Mouse (Mus musculus) midbrain, embryonic 14.5 days (tissue): ENCODE data around the gene Ube2l3. TPM values are rescaled to one million over a fixed set of nuclear protein-coding genes. Genes with fewer than 3 reads are reported as not detected.
A peak's percentile ranks its signal among the peaks of the same experiment; 100 is the strongest.

ENCODE experiments used
- ATAC-seq: fragments of 200-750 bp; cut with Nextera tagmentation; 2 replicates; pipeline ENCODE4 v1.8.0; 2017; ENCODE audit warnings: moderate number of reproducible peaks, moderate library complexity; ENCODE audit not compliant: low FRiP score, low TSS enrichment
- DNase-seq: peaks from one replicate; pipeline ENCODE4 v3.0.0-alpha.2; 2015
- H3K27ac ChIP-seq: fragments of 300-500 bp; sonication (generic); replicated peaks from 2 replicates; pipeline ENCODE4 v1.5.1; 2014; ENCODE audit warnings: mild to moderate bottlenecking, low read depth, low read length, moderate library complexity
- H3K27me3 ChIP-seq: fragments of 300-500 bp; sonication (generic); 2 replicates; pipeline ENCODE4 v1.6.1; 2014; ENCODE audit warnings: low read length, control low read depth, mixed read lengths; ENCODE audit not compliant: control insufficient read depth, insufficient read depth
- H3K36me3 ChIP-seq: fragments of 300-500 bp; sonication (generic); 2 replicates; pipeline ENCODE4 v1.6.1; 2014; ENCODE audit warnings: low read length, control low read depth; ENCODE audit not compliant: control insufficient read depth, insufficient read depth
- H3K4me1 ChIP-seq: fragments of 300-500 bp; sonication (generic); 2 replicates; pipeline ENCODE4 v1.6.1; 2014; ENCODE audit warnings: mild to moderate bottlenecking, antibody characterized with exemption, low read length, control low read depth; ENCODE audit not compliant: control insufficient read depth, insufficient read depth
- H3K4me2 ChIP-seq: fragments of 300-500 bp; sonication (generic); 2 replicates; pipeline ENCODE4 v1.6.1; 2014; ENCODE audit warnings: mild to moderate bottlenecking, low read length, moderate library complexity
- H3K4me3 ChIP-seq: fragments of 300-500 bp; sonication (generic); replicated peaks from 2 replicates; pipeline ENCODE4 v1.5.1; 2014; ENCODE audit warnings: low read depth, low read length
- H3K9ac ChIP-seq: fragments of 300-500 bp; sonication (generic); replicated peaks from 2 replicates; pipeline ENCODE4 v1.6.1; 2014; ENCODE audit warnings: mild to moderate bottlenecking, low read length, moderate library complexity
- H3K9me3 ChIP-seq: fragments of 300-500 bp; sonication (generic); 2 replicates; pipeline ENCODE4 v1.6.1; 2016; ENCODE audit warnings: low read length, control low read depth, mixed read lengths; ENCODE audit not compliant: control insufficient read depth
- WGBS: fragments of 180-500 bp; shearing (Covaris S2); extraction: QIAGEN DNeasy Blood & Tissue Kit; methylation state at CpG from one replicate; pipeline ENCODE4 v1.1.7; 2014; 5-methylcytosine and 5-hydroxymethylcytosine counted together
- polyA plus RNA-seq: library from polyadenylated mRNA; unstranded; fragments of >200 nt; fragmentation: Nextera tagmentation; extraction: Ambion mirVana; gene quantifications from 2 replicates; pipeline ENCODE4 v1.2.1, GENCODE M21; 2014

The Ube2l3 gene
- polyA plus RNA-seq, 1 experiment from 2014 or later = 297 TPM

- peaks cover 8% of the 10 kb centered on the region; the same call in 1 of the 2 replicates for H3K36me3 ChIP-seq
- peak within 1 kb of the TSS; percentile 90 for H3K4me2 ChIP-seq
- under 1% methylated on average over 34 of the region's 34 CpGs for WGBS
- peak within 1 kb of the TSS; percentile 52; the same call in 1 of the 2 replicates for H3K27ac ChIP-seq
- peak; percentile 95 for DNase-seq
- peak within 1 kb of the TSS; percentile 60 for H3K4me3 ChIP-seq
- peak within 1 kb of the TSS; percentile 71 for H3K9ac ChIP-seq
- no peaks in the 10 kb centered on the region; the same call in 1 of the 2 replicates for H3K27me3 ChIP-seq
- ATAC-seq = peak; percentile 86
- H3K9me3 ChIP-seq = no peaks in the 10 kb centered on the region
- H3K4me1 ChIP-seq = peaks cover 10% of the 10 kb centered on the region
Observed at GRCm38 (mm10) chr16:17146772-17147235, 55.6 kb downstream of the Ube2l3 start, which contains the start of gene Ccdc116. Ccdc116 (minus strand) TSS chr16:17147229.

DNA sequence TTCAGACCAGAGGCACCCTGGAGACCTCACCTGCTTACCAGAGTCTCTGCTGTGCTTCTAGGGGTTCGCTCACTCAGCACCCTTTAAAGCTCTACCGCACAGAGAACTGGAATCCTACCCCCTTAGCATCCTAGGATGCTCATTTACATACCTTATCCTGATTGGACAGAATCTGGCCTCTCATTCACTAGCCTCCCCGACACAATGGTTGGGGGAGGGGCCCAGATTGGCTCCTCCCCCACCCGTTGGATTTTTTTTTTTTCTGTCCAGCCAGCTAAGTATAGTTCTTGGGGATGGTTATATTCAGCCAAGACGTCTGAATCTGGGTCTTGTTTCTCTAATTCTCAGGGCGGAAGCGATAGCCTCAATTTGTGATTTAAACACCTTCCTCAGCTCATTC is 58.1 kb downstream of the Ube2l3 start, which contains the start of gene Ydjc:
Gene Ydjc, plus strand, starts transcription at position 283 of the 400 bp plus-strand sequence.
- no peaks in the 10 kb centered on the region for H3K36me3 ChIP-seq
- no peak within 1 kb of the TSS for H3K27ac ChIP-seq
- ATAC-seq (no peak), DNase-seq (peak; percentile 38)
- H3K4me2 ChIP-seq = no peak within 1 kb of the TSS
- H3K9me3 ChIP-seq = no peaks in the 10 kb centered on the region
- H3K4me3 ChIP-seq = no peak within 1 kb of the TSS
- H3K27me3 ChIP-seq = no peaks in the 10 kb centered on the region; the same call in 1 of the 2 replicates
- H3K9ac ChIP-seq = no peak within 1 kb of the TSS
- WGBS = 19% methylated on average over 7 of the region's 7 CpGs
- peaks cover 10% of the 10 kb centered on the region for H3K4me1 ChIP-seq

DNA sequence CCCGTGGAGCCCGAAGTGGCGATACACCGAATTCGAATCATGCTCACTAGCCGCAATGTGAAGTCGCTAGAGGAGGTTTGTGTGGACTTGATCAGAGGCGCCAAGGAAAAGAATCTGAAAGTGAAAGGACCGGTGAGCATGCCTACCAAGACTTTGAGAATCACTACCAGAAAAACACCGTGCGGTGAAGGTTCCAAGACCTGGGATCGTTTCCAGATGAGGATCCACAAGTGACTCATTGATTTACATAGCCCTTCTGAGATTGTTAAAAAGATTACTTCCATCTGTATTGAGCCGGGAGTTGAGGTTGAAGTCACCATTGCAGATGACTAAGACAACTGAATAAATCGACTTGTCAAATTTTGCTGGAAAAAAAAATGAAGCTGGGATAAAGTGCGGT is 65.1 kb downstream of the Ube2l3 start:
- 88% methylated on average over 15 of the region's 15 CpGs for WGBS
- no peaks in the 10 kb centered on the region for H3K36me3 ChIP-seq

GRCm38 (mm10) chr16:17132906-17133200 is 69.6 kb downstream of the Ube2l3 start:
- ATAC-seq = no peak
- Histone ChIP-seq H3K36me3 (no peaks in the 10 kb centered on the region), H3K27ac (no peak overlapping the region), H3K4me2 (peak overlapping the region; percentile 95), H3K27me3 (no peaks in the 10 kb centered on the region), H3K4me1 (peaks cover 9% of the 10 kb centered on the region; the same call in 1 of the 2 replicates), H3K9ac (no peak overlapping the region), H3K9me3 (no peaks in the 10 kb centered on the region), H3K4me3 (peak overlapping the region; percentile 76)
- DNase-seq = peak; percentile 11
- WGBS = 33% methylated on average over 7 of the region's 7 CpGs

More for the DNA sequence above, 65.1 kb downstream of the Ube2l3 start:
- Histone ChIP-seq H3K4me2 (no peak overlapping the region), H3K4me3 (no peak overlapping the region), H3K9me3 (no peaks in the 10 kb centered on the region), H3K27me3 (no peaks in the 10 kb centered on the region), H3K4me1 (0 out of 2 replicates have a peak, but pooled peaks cover 3% of the 10 kb centered on the region), H3K27ac (no peak overlapping the region), H3K9ac (no peak overlapping the region)
- ATAC-seq = no peak
- no peak for DNase-seq

DNA sequence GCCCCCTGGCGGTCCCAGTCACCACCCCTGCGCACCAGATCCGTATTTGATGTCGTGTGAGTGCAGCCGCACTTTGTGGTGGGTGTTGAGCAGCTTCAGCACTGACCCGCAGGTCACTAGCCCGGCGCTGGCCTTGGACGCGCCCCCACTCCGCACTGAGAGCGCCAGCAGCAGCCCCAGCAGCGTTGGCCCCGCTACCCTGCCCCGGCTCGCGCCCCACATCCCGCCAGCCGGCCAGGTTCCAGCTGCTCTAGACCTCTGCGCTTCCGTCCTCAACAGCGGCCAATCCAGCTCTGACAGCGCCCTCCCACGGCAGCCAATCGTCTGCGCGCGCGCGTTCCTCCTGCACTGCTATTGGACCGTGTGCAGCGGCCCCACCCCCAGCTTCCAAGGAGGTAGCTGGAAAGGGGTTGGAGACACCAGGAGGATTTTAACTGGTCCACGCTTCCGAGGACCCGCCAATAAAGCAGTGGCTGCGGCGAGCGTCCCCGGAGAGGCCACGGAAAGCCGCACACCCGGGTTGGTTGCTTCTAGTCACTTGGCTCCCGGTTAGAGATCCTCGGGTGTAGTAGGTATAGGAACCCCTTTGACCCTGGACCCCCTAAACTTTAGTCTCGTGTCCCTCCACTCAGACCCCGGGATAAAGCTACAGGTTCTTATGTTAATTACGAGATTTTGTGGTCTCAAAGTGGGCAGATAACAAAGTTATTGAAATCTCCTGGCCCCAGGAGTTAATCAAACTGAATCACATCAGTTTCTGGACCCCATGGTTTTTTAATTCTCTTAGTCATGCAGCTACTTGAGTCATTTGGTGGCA is 70.2 kb downstream of the Ube2l3 start, which contains the start of gene Sdf2l1:
Gene Sdf2l1, minus strand, starts transcription at position 295 of the 817 bp plus-strand sequence.
- peak; percentile 98 for DNase-seq
- no peaks in the 10 kb centered on the region for H3K36me3 ChIP-seq
- H3K27me3 ChIP-seq = no peaks in the 10 kb centered on the region
- no peaks in the 10 kb centered on the region for H3K9me3 ChIP-seq
- peak within 1 kb of the TSS; percentile 83 for H3K27ac ChIP-seq
- under 1% methylated on average over 47 of the region's 47 CpGs for WGBS
- H3K9ac ChIP-seq = peak within 1 kb of the TSS; percentile 63
- H3K4me2 ChIP-seq = peak within 1 kb of the TSS; percentile 95
- peaks cover 9% of the 10 kb centered on the region; the same call in 1 of the 2 replicates for H3K4me1 ChIP-seq
- peak; percentile 98 for ATAC-seq
- H3K4me3 ChIP-seq = peak within 1 kb of the TSS; percentile 76

GRCm38 (mm10) chr16:17131191-17132088 is 71.0 kb downstream of the Ube2l3 start:
- no peaks in the 10 kb centered on the region for H3K36me3 ChIP-seq
- peak overlapping the region; percentile 83 for H3K27ac ChIP-seq
- 3% methylated on average over 43 of the region's 43 CpGs for WGBS
- H3K4me2 ChIP-seq = peak overlapping the region; percentile 95
- H3K4me3 ChIP-seq = peak overlapping the region; percentile 76
- no peaks in the 10 kb centered on the region for H3K27me3 ChIP-seq
- no peaks in the 10 kb centered on the region for H3K9me3 ChIP-seq
- ATAC-seq = peak; percentile 7
- H3K4me1 ChIP-seq = peaks cover 9% of the 10 kb centered on the region; the same call in 1 of the 2 replicates
- DNase-seq = no peak
- H3K9ac ChIP-seq = peak overlapping the region; percentile 63

DNA sequence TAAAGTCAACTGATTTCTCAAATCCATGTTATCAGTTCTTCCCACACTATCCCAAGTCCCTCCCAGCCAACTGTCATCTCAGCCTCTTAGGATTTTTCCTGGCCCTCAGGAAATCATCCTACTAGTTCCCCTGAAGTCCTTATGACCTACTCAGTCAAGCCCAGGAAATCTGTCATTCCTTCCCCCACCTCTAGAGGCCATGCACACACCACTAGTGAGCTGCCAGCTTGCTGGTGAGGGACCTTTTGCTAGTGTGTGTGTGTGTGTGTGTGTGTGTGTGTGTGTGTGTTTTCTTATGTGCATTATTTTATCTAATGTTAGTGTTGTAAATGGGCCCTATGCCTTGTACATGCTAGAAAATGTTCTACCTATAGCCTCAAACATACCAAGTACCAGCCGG is 75.2 kb downstream of the Ube2l3 start:
- Histone ChIP-seq H3K4me1 (peaks cover 22% of the 10 kb centered on the region), H3K4me3 (no peak overlapping the region), H3K9ac (no peak overlapping the region), H3K27me3 (no peaks in the 10 kb centered on the region), H3K4me2 (no peak overlapping the region), H3K36me3 (no peaks in the 10 kb centered on the region), H3K9me3 (no peaks in the 10 kb centered on the region), H3K27ac (no peak overlapping the region)
- ATAC-seq = no peak
- WGBS = 100% methylated on average over 1 of the region's 1 CpGs
- DNase-seq = peak; percentile 45

DNA sequence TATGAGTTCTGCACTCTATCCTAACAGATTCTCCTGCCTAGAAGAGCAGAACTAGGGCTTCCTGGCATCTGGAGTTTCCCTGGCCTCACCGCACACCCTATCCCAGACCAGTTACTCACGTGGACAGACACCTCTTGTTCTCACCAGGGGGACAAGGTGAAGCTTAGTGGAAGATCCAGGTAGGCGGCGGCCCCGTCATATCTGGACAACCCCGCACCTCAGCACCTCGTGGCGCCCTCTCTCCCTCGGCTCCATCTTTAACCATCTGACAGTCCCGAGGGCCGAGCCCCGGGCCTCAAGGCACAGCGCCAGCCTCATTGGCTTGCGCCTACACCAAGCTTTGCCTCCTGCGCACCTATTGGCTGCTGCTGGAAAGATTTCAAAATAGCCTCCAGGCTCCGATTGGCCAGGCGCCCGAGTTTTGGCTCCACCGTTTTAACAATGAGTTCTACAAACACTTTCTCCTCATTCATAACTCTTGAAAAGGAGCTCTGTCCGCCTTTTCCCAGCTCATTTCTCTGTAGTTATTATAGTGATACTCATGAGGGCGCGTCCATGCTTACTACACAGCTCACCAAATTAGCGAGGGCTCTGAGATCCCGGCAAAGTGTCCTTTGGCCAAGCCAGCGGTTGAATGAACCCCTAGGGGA is 77.5 kb downstream of the Ube2l3 start, which contains the start of gene 2610318N02Rik:
Gene 2610318N02Rik, minus strand, starts transcription at position 297 of the 650 bp plus-strand sequence.
- Histone ChIP-seq H3K9me3 (no peaks in the 10 kb centered on the region), H3K4me1 (peaks cover 16% of the 10 kb centered on the region), H3K4me3 (peak within 1 kb of the TSS; percentile 35), H3K36me3 (no peaks in the 10 kb centered on the region), H3K27ac (no peak within 1 kb of the TSS), H3K9ac (peak within 1 kb of the TSS; percentile 51), H3K4me2 (peak within 1 kb of the TSS; percentile 56), H3K27me3 (no peaks in the 10 kb centered on the region)
- ATAC-seq (peak; percentile 90), DNase-seq (peak; percentile 92)
- under 1% methylated on average over 25 of the region's 25 CpGs for WGBS
